Mouse (Mus musculus): ENCODE measurements at regions not wholly inside any gene's neighbourhood (a gene's known extent, or its start where the extent isn't known, plus 50 kb on each side); places are given as distances from the start of the nearest gene placed in this dataset.

DNA sequence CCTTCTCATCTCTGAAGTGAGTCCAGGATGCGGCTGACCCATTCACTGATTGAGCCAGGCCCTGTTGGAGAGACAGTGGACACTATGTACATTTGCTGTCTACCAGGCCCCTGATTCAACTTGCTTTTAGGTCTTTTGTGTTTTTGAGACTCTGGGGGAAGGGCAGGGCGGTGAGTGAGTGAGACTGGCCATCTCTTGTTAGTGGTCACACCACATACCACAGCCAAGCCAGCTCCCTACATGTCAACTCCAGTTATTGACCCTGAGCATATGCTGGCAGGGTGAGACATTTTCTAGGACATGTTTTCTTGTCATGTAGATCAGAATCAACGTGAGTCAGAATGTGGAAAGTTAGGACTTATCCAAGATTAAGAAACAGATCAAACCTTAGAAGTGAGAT, 201.8 kb upstream of the Id2 start:
- peak; percentile 23 for DNase-seq (ENCODE audit: low spot score)

GRCm38 (mm10) chr12:25297960-25298359, 201.0 kb upstream of the Id2 start:
- DNase-seq (ENCODE audit: low spot score), result peak; percentile 26

DNA sequence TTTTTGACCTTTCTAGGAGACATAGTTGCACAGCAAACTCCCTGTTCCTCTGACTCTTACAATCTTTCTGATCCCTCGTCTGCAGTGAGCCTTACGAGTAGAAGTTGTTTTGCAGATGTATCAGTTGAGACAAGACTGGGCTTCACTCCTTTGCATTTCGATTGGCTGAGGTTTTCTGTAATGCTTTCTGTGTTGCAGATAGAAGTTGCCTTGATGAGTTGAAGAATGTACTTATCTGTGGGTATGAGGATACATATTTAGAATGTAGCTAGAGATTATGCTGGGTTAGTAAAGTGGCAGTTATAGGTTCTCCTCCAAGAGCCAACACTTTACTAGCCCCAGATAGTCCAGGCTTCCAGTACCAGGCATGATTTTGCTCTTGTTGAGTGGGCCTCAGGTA, 199.7 kb upstream of the Id2 start:
- peak; percentile 8 for DNase-seq (ENCODE audit: low spot score)

- peak; percentile 6 for DNase-seq (ENCODE audit: low spot score)
Observed at GRCm38 (mm10) chr12:25294179-25295025, 197.5 kb upstream of the Id2 start.

- no peak for DNase-seq (ENCODE audit: low spot score)
Observed at GRCm38 (mm10) chr12:25293470-25294178, 196.7 kb upstream of the Id2 start.

DNA sequence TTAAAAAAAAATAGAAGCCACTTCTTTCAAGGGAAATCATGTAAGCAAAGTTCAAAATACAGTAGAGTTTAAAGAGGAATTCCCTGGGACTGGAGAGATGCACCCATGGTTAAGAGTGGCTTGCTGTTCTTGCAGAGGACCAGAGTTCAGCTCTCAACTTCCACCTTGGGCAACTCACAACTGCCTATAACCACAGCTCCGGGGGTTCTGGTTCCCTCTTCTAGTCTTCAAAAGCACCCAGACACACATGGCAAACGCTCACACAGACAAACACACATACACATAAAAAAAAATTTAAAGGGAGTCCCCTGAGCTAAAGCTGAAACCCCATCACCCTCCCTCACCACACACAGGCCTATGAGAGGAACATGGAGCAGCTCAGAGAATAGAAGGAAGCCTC, 192.4 kb upstream of the Id2 start:
- DNase-seq (ENCODE audit: low spot score), result no peak

- DNase-seq (ENCODE audit: low spot score), result no peak
Observed at GRCm38 (mm10) chr12:25283808-25284207, 186.9 kb upstream of the Id2 start.

GRCm38 (mm10) chr12:25281438-25281837, 184.5 kb upstream of the Id2 start:
- no peak for DNase-seq (ENCODE audit: low spot score)

DNA sequence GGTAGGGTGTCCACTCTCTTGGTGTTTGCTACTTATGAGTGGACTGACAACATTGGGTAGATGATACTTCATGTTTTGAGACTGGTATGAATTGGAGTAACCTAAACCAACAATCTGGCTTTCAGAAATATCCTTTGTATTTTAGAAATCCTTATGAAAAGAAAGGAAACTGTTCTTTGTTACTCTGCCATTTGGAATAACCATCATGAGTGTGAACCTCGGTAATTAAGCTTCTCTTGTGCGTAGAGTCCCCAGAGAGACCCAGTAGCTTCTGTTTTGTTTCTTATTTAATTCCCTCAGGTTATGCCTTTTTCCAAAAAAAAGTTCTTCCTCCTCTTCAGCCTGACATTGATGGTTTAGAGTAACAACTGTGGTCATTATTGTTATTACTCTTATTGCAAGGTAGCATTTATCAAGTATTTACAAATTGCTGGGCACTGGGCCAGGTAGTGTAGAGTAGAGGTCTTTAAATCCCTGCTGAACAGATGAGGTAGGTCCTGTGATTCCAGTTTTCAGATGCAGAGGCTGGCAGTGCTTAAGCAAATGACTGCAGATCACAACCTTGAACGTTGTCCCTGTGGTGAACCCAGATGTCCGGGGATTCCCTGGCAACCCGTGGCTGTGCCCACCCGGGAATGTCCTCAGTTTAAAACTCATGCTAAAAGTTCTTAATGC, 176.8 kb upstream of the Id2 start:
- peak; percentile 37 for DNase-seq (ENCODE audit: low spot score)

DNA sequence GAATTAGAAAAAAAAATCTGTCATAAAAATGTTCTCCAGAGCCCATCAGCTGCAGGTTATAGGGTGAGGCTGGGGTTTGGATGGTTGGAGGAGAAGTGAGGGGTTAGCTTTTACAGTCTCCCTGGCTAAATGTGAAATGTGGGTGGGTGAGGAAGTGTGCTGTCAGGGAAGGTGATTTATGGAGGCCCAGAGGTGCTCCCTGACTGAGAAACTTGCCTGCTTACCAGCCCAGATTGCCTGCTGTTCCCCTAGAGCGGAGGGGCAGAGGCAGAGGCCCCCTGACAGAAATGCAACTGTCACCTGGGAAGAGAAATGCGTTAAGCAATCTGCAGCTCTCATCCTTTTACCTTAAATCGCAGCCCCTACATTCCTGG, 175.8 kb upstream of the Id2 start:
- DNase-seq (ENCODE audit: low spot score), result peak; percentile 17

DNA sequence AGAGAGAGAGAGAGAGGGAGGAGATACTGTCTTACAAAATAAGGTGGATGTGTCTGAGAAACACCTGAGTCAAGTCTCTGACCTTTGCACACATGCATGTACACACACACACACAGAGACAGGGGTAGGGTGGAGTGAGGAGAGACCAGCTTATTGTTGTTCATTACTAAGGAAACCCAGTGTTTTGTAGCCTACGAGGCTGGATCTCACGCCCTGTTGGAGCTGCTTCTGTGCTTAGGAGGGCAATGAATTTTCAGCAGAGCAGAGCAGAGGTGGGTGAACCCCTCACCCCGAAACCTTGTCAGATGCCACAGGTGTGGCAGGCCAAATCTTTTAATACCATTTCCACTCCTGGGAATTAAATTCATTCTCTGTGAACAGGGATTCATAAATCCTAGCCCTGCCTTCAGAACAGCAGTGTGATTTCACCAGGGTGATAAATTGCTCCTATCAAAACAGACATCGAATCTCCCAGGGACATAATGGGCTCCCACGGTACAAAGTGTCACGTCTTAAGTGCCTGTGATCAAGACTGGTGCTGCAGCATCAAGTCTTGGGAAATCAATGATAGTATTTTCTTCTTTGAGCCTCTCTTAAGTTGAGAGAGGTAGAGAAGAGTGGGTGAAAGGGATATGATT, 175.3 kb upstream of the Id2 start:
- DNase-seq (ENCODE audit: low spot score), result peak; percentile 26

DNA sequence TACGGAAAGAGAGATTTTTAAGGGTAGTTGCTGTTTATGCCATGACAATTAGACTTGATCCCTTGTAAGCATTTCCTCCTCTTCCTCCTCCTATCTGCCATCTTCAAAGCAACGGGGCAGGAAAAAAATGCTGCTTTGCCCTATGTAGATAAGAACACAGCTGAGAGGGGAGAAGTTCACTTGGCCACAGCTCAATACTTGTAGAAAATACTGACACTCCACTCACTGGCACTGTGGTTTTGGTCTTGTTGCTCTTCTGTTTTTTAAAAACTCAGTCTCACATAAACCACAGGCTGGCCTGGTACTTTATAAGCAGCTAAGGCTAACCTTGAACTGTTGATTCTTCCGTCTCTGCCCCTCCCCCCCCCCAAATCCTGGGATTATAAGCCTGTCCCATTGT, 172.9 kb upstream of the Id2 start:
- DNase-seq (ENCODE audit: low spot score), result peak; percentile 4

- DNase-seq (ENCODE audit: low spot score), result peak; percentile 33
Observed at GRCm38 (mm10) chr12:25268871-25269850, 172.2 kb upstream of the Id2 start.

- DNase-seq (ENCODE audit: low spot score), result peak; percentile 51
Observed at GRCm38 (mm10) chr12:25268323-25268722, 171.4 kb upstream of the Id2 start.

- DNase-seq (ENCODE audit: low spot score), result peak; percentile 31
Observed at GRCm38 (mm10) chr12:25267572-25268115, 170.7 kb upstream of the Id2 start.

GRCm38 (mm10) chr12:25266701-25267571, 170.0 kb upstream of the Id2 start:
- peak; percentile 45 for DNase-seq (ENCODE audit: low spot score)

DNA sequence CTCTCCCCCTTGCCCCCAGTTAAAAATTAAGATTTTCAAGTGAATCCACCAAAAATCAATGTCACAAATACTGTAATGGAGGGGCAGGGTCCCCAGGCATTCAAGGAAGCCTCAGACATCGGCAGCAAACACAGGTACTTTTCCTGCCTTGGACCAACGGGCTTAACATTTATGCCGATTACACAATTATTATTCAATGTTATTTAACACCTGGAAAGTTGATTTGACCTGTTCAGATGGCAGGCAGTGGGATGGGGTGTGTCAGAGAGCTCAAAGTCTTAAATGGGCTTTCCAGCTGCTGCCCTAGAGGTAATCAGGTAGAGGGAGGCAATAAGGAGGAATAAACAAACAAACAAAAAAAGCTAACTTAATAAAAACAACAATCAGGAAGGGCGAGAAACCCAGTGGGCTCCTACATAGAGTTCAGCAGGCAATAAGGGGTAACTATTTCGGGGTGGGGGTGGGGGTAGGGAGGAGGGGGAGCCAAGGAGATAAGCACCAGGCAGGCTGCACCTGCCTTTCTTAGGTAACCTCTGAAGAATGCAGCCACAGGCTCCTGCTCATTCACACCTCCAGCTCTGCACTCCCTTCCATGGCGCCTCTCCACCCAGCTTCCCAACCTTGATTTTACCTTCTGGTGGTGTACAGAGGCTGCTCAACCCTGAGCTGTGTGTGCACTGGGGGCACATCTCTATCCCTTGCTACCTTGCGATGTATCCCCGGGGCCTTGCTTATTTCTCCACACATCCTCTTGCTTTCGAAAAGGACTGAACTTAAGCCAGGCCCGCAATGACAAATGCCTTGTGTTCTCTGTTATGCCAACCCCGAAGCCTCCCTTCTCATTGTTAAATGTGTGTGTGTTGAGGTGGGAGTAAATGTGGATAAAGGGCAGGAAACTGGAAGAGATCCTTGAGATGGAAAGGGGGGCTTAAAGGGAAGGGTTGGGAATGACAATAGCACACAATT, 168.9 kb upstream of the Id2 start:
- peak; percentile 34 for DNase-seq (ENCODE audit: low spot score)

DNA sequence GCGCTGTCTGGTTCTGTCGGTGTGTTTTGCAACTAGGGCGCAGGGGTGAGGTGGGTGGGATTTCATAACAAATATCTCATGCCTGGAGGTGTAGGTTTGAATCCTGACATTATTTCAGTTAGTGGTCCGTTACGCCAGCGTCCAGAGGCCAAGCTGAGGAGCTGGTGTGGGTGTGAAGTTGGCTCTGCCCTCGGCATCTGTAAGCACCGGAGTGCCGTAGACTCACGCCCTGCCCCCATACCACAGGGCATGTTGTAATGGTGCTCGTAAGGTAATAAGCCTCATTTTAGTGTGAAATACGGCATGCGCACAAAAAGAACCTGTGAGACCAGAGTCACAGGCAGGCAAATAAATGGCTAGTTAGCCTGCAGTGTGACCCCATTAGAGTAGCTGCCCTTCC, 168.1 kb upstream of the Id2 start:
- peak; percentile 32 for DNase-seq (ENCODE audit: low spot score)

DNA sequence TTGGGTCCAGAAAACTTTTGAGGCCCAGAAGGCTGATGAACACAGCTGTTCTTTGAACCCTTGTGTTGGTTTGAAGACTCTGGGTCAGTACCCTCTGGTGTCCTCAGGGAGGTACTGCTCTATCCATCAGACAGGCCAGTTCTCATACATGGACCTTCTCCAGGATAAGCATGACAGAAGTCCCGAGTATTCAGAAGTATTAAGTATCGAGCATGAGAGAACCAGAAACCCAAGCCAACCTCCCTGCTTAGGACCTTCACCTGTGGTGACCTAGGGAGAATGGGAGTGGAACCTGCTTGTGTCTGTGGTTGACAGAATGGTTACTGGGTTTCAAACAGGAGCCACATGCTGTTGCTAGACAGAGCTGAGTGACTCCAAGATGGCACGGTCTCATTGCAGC, 167.5 kb upstream of the Id2 start:
- DNase-seq (ENCODE audit: low spot score), result no peak

Data from testis, postnatal 10 days (tissue).